Mouse (Mus musculus): ENCODE results near the gene Lep. TPM values are rescaled to one million over a fixed set of nuclear protein-coding genes. Genes with fewer than 3 reads are reported as not detected.

Gene Lep
- polyA plus RNA-seq, 1 experiment from 2014 or later, result not detected

- ATAC-seq (replicated peaks; ENCODE audit: low FRiP score, low TSS enrichment, low read depth), result no peak
- no peaks in the 10 kb centered on the region for H3K36me3 ChIP-seq (ENCODE audit: control insufficient read depth, insufficient read depth, low read length)
- H3K27me3 ChIP-seq (replicated peaks; ENCODE audit: control insufficient read depth, insufficient read depth, low read length), result no peaks in the 10 kb centered on the region
- H3K9me3 ChIP-seq (ENCODE audit: control insufficient read depth, low read length), result no peaks in the 10 kb centered on the region
- no peak overlapping the region for H3K9ac ChIP-seq (ENCODE audit: low read length)
- no peak overlapping the region for H3K27ac ChIP-seq (ENCODE audit: low read depth)
- DNase-seq (ENCODE audit: low spot score), result no peak
- H3K4me3 ChIP-seq (ENCODE audit: low read depth, low read length), result no peak overlapping the region
- H3K4me1 ChIP-seq (replicated peaks; ENCODE audit: control insufficient read depth, insufficient read depth, low read length), result no peaks in the 10 kb centered on the region
- 75% methylated on average over 7 of the region's 7 CpGs for WGBS
- H3K4me2 ChIP-seq (ENCODE audit: low read length), result no peak overlapping the region
Measured at GRCm38 (mm10) chr6:29087921-29088709, 28.1 kb downstream of the Lep start.

GRCm38 (mm10) chr6:29092234-29092633, 32.2 kb downstream of the Lep start:
- Histone ChIP-seq H3K9me3 (ENCODE audit: control insufficient read depth, low read length) (no peaks in the 10 kb centered on the region), H3K27me3 (replicated peaks; ENCODE audit: control insufficient read depth, insufficient read depth, low read length) (no peaks in the 10 kb centered on the region), H3K36me3 (ENCODE audit: control insufficient read depth, insufficient read depth, low read length) (no peaks in the 10 kb centered on the region), H3K4me2 (ENCODE audit: low read length) (no peak overlapping the region), H3K4me3 (ENCODE audit: low read depth, low read length) (no peak overlapping the region), H3K27ac (ENCODE audit: low read depth) (no peak overlapping the region), H3K4me1 (replicated peaks; ENCODE audit: control insufficient read depth, insufficient read depth, low read length) (no peaks in the 10 kb centered on the region), H3K9ac (ENCODE audit: low read length) (no peak overlapping the region)
- DNase-seq (ENCODE audit: low spot score) (no peak), ATAC-seq (replicated peaks; ENCODE audit: low FRiP score, low TSS enrichment, low read depth) (no peak)
- WGBS, result 85% methylated on average over 7 of the region's 7 CpGs

DNA sequence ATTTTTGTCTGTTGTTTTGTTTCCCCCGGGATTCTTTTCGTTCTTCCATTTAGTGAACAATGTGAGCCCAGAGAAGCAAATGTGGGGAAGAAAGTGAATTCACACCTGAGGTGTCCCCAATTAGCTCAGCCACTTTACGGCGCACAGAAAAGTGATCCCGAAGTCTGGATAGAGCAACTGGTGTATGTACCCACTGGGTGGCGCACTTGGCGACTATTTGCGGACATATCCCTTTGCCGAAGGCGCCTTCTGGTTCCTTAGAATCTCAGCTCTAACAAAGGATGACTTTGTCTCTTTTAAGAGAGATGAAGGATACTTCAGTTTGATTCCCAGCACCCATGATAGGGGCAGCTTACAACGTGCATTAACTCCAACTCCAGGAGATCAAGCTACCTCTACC, 32.9 kb downstream of the Lep start:
- H3K36me3 ChIP-seq (ENCODE audit: control insufficient read depth, insufficient read depth, low read length), result no peaks in the 10 kb centered on the region
- no peak for ATAC-seq (replicated peaks; ENCODE audit: low FRiP score, low TSS enrichment, low read depth)
- H3K4me3 ChIP-seq (ENCODE audit: low read depth, low read length), result no peak overlapping the region
- no peak overlapping the region for H3K9ac ChIP-seq (ENCODE audit: low read length)
- H3K27me3 ChIP-seq (replicated peaks; ENCODE audit: control insufficient read depth, insufficient read depth, low read length), result no peaks in the 10 kb centered on the region
- WGBS, result 61% methylated on average over 11 of the region's 11 CpGs
- no peaks in the 10 kb centered on the region for H3K4me1 ChIP-seq (replicated peaks; ENCODE audit: control insufficient read depth, insufficient read depth, low read length)
- H3K4me2 ChIP-seq (ENCODE audit: low read length), result no peak overlapping the region
- DNase-seq (ENCODE audit: low spot score), result no peak
- H3K27ac ChIP-seq (ENCODE audit: low read depth), result no peak overlapping the region
- no peaks in the 10 kb centered on the region for H3K9me3 ChIP-seq (ENCODE audit: control insufficient read depth, low read length)

DNA sequence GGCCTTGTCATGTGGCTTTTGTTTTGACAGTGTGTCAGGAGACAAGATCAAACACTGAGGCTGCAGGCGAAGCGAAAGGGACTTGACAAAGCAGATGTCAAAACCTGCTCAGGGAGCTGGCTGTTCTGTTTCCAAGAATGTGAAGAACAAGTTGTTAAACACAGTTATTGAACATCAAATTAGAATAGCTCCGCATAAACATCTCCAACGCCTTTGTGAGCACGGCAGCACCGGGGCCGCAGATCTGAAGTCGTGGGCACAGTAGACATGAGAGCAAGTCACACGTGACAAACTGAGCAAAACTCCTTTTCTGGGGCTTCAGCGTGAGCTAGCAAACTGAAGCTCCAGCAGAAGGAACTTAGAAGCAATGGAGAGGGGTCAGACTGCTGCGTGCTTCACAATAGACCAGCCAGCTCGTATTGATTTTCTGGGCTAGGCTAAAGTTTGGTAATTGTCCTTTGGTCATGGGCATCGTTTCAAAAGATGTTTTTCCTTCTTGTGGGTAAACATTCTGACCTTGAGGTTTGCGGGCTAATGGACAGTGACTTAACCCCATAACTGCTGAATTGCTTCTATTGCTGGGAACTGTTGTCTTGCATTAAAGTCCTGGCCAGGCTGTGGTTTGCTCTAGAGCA, 39.6 kb downstream of the Lep start:
- H3K9me3 ChIP-seq (ENCODE audit: control insufficient read depth, low read length), result no peaks in the 10 kb centered on the region
- ATAC-seq (replicated peaks; ENCODE audit: low FRiP score, low TSS enrichment, low read depth), result no peak
- H3K36me3 ChIP-seq (ENCODE audit: control insufficient read depth, insufficient read depth, low read length), result no peaks in the 10 kb centered on the region
- H3K27me3 ChIP-seq (replicated peaks; ENCODE audit: control insufficient read depth, insufficient read depth, low read length), result no peaks in the 10 kb centered on the region
- 60% methylated on average over 14 of the region's 14 CpGs for WGBS
- no peak overlapping the region for H3K27ac ChIP-seq (ENCODE audit: low read depth)
- no peak overlapping the region for H3K9ac ChIP-seq (ENCODE audit: low read length)
- H3K4me1 ChIP-seq (replicated peaks; ENCODE audit: control insufficient read depth, insufficient read depth, low read length), result no peaks in the 10 kb centered on the region
- H3K4me3 ChIP-seq (ENCODE audit: low read depth, low read length), result no peak overlapping the region
- no peak overlapping the region for H3K4me2 ChIP-seq (ENCODE audit: low read length)
- no peak for DNase-seq (ENCODE audit: low spot score)

DNA sequence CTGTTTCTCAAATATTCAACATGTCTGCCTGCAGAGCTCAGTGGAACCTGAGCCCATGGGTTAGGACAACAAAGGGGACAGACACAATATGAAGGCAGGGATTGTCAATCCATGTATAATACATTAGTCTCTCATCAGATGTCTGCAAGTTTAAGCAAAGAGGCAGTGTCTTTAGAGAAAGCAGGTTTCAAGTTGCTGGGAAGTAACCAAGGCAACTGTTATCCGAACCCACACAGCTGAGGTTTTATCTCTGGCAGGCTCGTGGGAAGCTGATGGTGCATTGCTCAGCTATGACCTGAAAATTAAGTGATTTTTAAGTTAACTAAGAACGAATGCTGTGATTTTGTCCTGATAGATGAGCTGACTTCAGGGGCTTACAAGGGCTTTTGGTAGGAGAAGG, 40.4 kb downstream of the Lep start:
- 24% methylated on average over 3 of the region's 3 CpGs for WGBS
- ATAC-seq (replicated peaks; ENCODE audit: low FRiP score, low TSS enrichment, low read depth) (no peak), DNase-seq (ENCODE audit: low spot score) (no peak)
- H3K27ac ChIP-seq (ENCODE audit: low read depth), result no peak overlapping the region
- no peaks in the 10 kb centered on the region for H3K4me1 ChIP-seq (replicated peaks; ENCODE audit: control insufficient read depth, insufficient read depth, low read length)
- no peak overlapping the region for H3K9ac ChIP-seq (ENCODE audit: low read length)
- H3K4me2 ChIP-seq (ENCODE audit: low read length), result no peak overlapping the region
- no peaks in the 10 kb centered on the region for H3K27me3 ChIP-seq (replicated peaks; ENCODE audit: control insufficient read depth, insufficient read depth, low read length)
- H3K9me3 ChIP-seq (ENCODE audit: control insufficient read depth, low read length), result no peaks in the 10 kb centered on the region
- H3K4me3 ChIP-seq (ENCODE audit: low read depth, low read length), result no peak overlapping the region
- H3K36me3 ChIP-seq (ENCODE audit: control insufficient read depth, insufficient read depth, low read length), result no peaks in the 10 kb centered on the region

DNA sequence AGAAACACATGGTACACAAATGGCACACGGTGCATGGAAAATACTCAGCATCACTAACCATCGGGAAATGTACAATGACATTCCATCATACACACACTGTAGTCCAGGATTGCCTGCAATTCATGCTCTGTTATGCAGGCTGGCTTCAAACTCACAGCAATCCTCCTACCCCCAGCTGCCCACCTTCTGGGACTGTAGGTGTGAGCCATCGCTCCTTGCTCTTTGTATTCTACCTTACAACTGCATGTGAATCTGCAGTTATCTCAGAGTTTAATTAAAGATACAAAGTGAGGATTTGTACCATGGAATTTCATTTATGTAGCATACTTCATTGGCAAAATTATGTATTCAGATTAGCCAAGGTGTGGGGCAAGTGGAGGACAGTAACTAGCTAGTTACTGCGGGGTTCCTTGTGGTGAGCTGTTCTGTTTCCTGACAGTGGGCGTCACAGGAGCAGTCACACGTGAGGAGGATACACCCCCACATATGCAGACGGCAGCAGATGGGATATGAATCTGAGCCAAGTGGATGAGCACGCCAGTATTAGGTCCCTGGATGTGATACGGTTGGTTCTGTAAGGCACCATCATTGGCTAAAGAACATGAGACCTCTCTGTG, 41.3 kb downstream of the Lep start:
- no peak overlapping the region for H3K4me2 ChIP-seq (ENCODE audit: low read length)
- H3K27ac ChIP-seq (ENCODE audit: low read depth), result no peak overlapping the region
- H3K4me1 ChIP-seq (replicated peaks; ENCODE audit: control insufficient read depth, insufficient read depth, low read length), result no peaks in the 10 kb centered on the region
- no peaks in the 10 kb centered on the region for H3K27me3 ChIP-seq (replicated peaks; ENCODE audit: control insufficient read depth, insufficient read depth, low read length)
- 82% methylated on average over 9 of the region's 9 CpGs for WGBS
- H3K9ac ChIP-seq (ENCODE audit: low read length), result no peak overlapping the region
- no peaks in the 10 kb centered on the region for H3K9me3 ChIP-seq (ENCODE audit: control insufficient read depth, low read length)
- no peak overlapping the region for H3K4me3 ChIP-seq (ENCODE audit: low read depth, low read length)
- no peaks in the 10 kb centered on the region for H3K36me3 ChIP-seq (ENCODE audit: control insufficient read depth, insufficient read depth, low read length)
- ATAC-seq (replicated peaks; ENCODE audit: low FRiP score, low TSS enrichment, low read depth), result no peak
- DNase-seq (ENCODE audit: low spot score), result no peak

- Histone ChIP-seq H3K4me3 (ENCODE audit: low read depth, low read length) (no peak overlapping the region), H3K27me3 (replicated peaks; ENCODE audit: control insufficient read depth, insufficient read depth, low read length) (no peaks in the 10 kb centered on the region), H3K4me1 (replicated peaks; ENCODE audit: control insufficient read depth, insufficient read depth, low read length) (no peaks in the 10 kb centered on the region), H3K9ac (ENCODE audit: low read length) (no peak overlapping the region), H3K9me3 (ENCODE audit: control insufficient read depth, low read length) (0 out of 2 replicates have a peak, but pooled peaks cover 10% of the 10 kb centered on the region), H3K27ac (ENCODE audit: low read depth) (no peak overlapping the region), H3K4me2 (ENCODE audit: low read length) (no peak overlapping the region), H3K36me3 (ENCODE audit: control insufficient read depth, insufficient read depth, low read length) (no peaks in the 10 kb centered on the region)
- ATAC-seq (replicated peaks; ENCODE audit: low FRiP score, low TSS enrichment, low read depth) (no peak), DNase-seq (ENCODE audit: low spot score) (no peak)
- 71% methylated on average over 1 of the region's 1 CpGs for WGBS
Measured at GRCm38 (mm10) chr6:29108376-29108775, 48.4 kb downstream of the Lep start.

- ATAC-seq (replicated peaks; ENCODE audit: low FRiP score, low TSS enrichment, low read depth), result no peak
- H3K27ac ChIP-seq (ENCODE audit: low read depth), result no peak overlapping the region
- 91% methylated on average over 4 of the region's 4 CpGs for WGBS
- no peak overlapping the region for H3K4me3 ChIP-seq (ENCODE audit: low read depth, low read length)
- H3K4me2 ChIP-seq (ENCODE audit: low read length), result no peak overlapping the region
- no peaks in the 10 kb centered on the region for H3K4me1 ChIP-seq (replicated peaks; ENCODE audit: control insufficient read depth, insufficient read depth, low read length)
- H3K9me3 ChIP-seq (ENCODE audit: control insufficient read depth, low read length), result 0 out of 2 replicates have a peak, but pooled peaks cover 10% of the 10 kb centered on the region
- no peaks in the 10 kb centered on the region for H3K27me3 ChIP-seq (replicated peaks; ENCODE audit: control insufficient read depth, insufficient read depth, low read length)
- DNase-seq (ENCODE audit: low spot score), result no peak
- no peak overlapping the region for H3K9ac ChIP-seq (ENCODE audit: low read length)
- no peaks in the 10 kb centered on the region for H3K36me3 ChIP-seq (ENCODE audit: control insufficient read depth, insufficient read depth, low read length)
Measured at GRCm38 (mm10) chr6:29111501-29111900, 51.5 kb downstream of the Lep start.
